Mouse (Mus musculus): ENCODE results near the gene Nmnat2. TPM values are rescaled to one million over a fixed set of nuclear protein-coding genes. Genes with fewer than 3 reads are reported as not detected.
A peak's percentile ranks its signal among the peaks of the same experiment; 100 is the strongest.

Nmnat2 gene
- polyA plus RNA-seq, 1 experiment from 2014 or later: 70.6 TPM

GRCm38 (mm10) chr1:153136647-153137046 is 181.9 kb downstream of the Nmnat2 start:
- Histone ChIP-seq H3K27me3 (replicated peaks; ENCODE audit: control insufficient read depth, insufficient read depth, low read length) (no peaks in the 10 kb centered on the region), H3K4me3 (ENCODE audit: low read depth, low read length) (no peak overlapping the region), H3K4me1 (ENCODE audit: control insufficient read depth, insufficient read depth, low read length) (no peaks in the 10 kb centered on the region), H3K36me3 (ENCODE audit: control insufficient read depth, insufficient read depth, low read length) (no peaks in the 10 kb centered on the region), H3K27ac (ENCODE audit: low read depth, low read length) (no peak overlapping the region), H3K4me2 (ENCODE audit: low read length) (no peak overlapping the region), H3K9ac (ENCODE audit: low read length) (no peak overlapping the region), H3K9me3 (replicated peaks; ENCODE audit: control insufficient read depth, low read length) (no peaks in the 10 kb centered on the region)
- 86% methylated on average over 13 of the region's 13 CpGs for WGBS
- DNase-seq (ENCODE audit: low spot score) (no peak), ATAC-seq (no peak)

GRCm38 (mm10) chr1:153138486-153138885 is 183.7 kb downstream of the Nmnat2 start:
- Histone ChIP-seq H3K27me3 (replicated peaks; ENCODE audit: control insufficient read depth, insufficient read depth, low read length) (no peaks in the 10 kb centered on the region), H3K27ac (ENCODE audit: low read depth, low read length) (no peak overlapping the region), H3K4me1 (ENCODE audit: control insufficient read depth, insufficient read depth, low read length) (no peaks in the 10 kb centered on the region), H3K36me3 (ENCODE audit: control insufficient read depth, insufficient read depth, low read length) (no peaks in the 10 kb centered on the region), H3K4me3 (ENCODE audit: low read depth, low read length) (no peak overlapping the region), H3K4me2 (ENCODE audit: low read length) (no peak overlapping the region), H3K9ac (ENCODE audit: low read length) (no peak overlapping the region), H3K9me3 (replicated peaks; ENCODE audit: control insufficient read depth, low read length) (no peaks in the 10 kb centered on the region)
- 68% methylated on average over 5 of the region's 5 CpGs for WGBS
- DNase-seq (ENCODE audit: low spot score) (peak; percentile 45), ATAC-seq (peak; percentile 74; the same call in 1 of the 2 replicates)

DNA sequence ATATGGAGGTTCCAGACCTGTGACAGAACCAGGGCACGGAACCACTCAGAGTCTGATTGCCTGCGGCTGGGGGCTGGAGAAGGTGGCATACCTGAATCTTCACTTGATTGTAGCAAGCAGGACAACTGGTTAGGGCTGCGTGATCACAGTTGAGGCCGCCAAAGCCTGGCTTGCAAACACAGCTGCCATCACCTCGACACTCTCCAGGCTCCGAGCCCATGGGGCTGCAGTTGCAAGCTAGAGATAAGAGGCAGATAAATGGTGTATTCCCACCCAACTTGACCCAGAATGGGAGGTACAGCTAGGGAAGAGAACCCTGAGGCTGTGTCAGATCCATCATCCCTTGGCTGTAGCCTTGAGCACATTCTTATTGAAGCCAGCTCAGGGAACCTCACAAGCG is 184.8 kb downstream of the Nmnat2 start:
- H3K4me2 ChIP-seq (ENCODE audit: low read length): no peak overlapping the region
- no peaks in the 10 kb centered on the region for H3K4me1 ChIP-seq (ENCODE audit: control insufficient read depth, insufficient read depth, low read length)
- no peak overlapping the region for H3K27ac ChIP-seq (ENCODE audit: low read depth, low read length)
- DNase-seq (ENCODE audit: low spot score) (no peak), ATAC-seq (no peak)
- H3K4me3 ChIP-seq (ENCODE audit: low read depth, low read length): no peak overlapping the region
- H3K9me3 ChIP-seq (replicated peaks; ENCODE audit: control insufficient read depth, low read length): no peaks in the 10 kb centered on the region
- H3K36me3 ChIP-seq (ENCODE audit: control insufficient read depth, insufficient read depth, low read length): no peaks in the 10 kb centered on the region
- no peaks in the 10 kb centered on the region for H3K27me3 ChIP-seq (replicated peaks; ENCODE audit: control insufficient read depth, insufficient read depth, low read length)
- H3K9ac ChIP-seq (ENCODE audit: low read length): no peak overlapping the region
- WGBS: 90% methylated on average over 7 of the region's 7 CpGs

DNA sequence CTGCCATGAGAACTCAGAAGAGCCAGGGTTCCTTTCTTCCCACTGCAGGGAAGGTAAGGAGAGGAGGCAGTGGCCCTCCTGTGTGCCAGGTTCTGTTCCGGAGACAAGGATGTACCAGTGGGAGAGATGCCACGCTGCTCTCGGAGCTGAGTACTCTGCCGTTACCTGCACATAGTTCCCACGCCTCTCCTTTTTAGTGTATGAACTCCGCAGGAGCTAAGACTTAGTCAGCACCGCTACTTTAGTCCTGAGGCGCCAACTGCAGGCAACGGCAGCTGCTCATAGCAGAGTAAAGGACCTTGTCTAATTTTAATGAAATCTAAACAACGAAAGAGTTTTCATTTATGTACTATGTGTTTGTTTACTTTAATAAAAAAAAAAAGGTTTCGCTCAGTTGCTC is 185.5 kb downstream of the Nmnat2 start:
- Histone ChIP-seq H3K36me3 (ENCODE audit: control insufficient read depth, insufficient read depth, low read length) (no peaks in the 10 kb centered on the region), H3K4me2 (ENCODE audit: low read length) (no peak overlapping the region), H3K27me3 (replicated peaks; ENCODE audit: control insufficient read depth, insufficient read depth, low read length) (no peaks in the 10 kb centered on the region), H3K27ac (ENCODE audit: low read depth, low read length) (no peak overlapping the region), H3K4me1 (ENCODE audit: control insufficient read depth, insufficient read depth, low read length) (no peaks in the 10 kb centered on the region), H3K9me3 (replicated peaks; ENCODE audit: control insufficient read depth, low read length) (no peaks in the 10 kb centered on the region), H3K9ac (ENCODE audit: low read length) (no peak overlapping the region), H3K4me3 (ENCODE audit: low read depth, low read length) (no peak overlapping the region)
- ATAC-seq: no peak
- no peak for DNase-seq (ENCODE audit: low spot score)
- WGBS: 82% methylated on average over 11 of the region's 11 CpGs

GRCm38 (mm10) chr1:153140747-153141228 is 186.0 kb downstream of the Nmnat2 start:
- DNase-seq (ENCODE audit: low spot score) (no peak), ATAC-seq (no peak)
- no peak overlapping the region for H3K27ac ChIP-seq (ENCODE audit: low read depth, low read length)
- no peak overlapping the region for H3K4me3 ChIP-seq (ENCODE audit: low read depth, low read length)
- H3K4me1 ChIP-seq (ENCODE audit: control insufficient read depth, insufficient read depth, low read length): no peaks in the 10 kb centered on the region
- no peaks in the 10 kb centered on the region for H3K36me3 ChIP-seq (ENCODE audit: control insufficient read depth, insufficient read depth, low read length)
- H3K27me3 ChIP-seq (replicated peaks; ENCODE audit: control insufficient read depth, insufficient read depth, low read length): no peaks in the 10 kb centered on the region
- no peaks in the 10 kb centered on the region for H3K9me3 ChIP-seq (replicated peaks; ENCODE audit: control insufficient read depth, low read length)
- no peak overlapping the region for H3K4me2 ChIP-seq (ENCODE audit: low read length)
- WGBS: 41% methylated on average over 8 of the region's 8 CpGs
- no peak overlapping the region for H3K9ac ChIP-seq (ENCODE audit: low read length)

- Histone ChIP-seq H3K27me3 (replicated peaks; ENCODE audit: control insufficient read depth, insufficient read depth, low read length) (no peaks in the 10 kb centered on the region), H3K9ac (ENCODE audit: low read length) (no peak overlapping the region), H3K4me2 (ENCODE audit: low read length) (no peak overlapping the region), H3K4me1 (ENCODE audit: control insufficient read depth, insufficient read depth, low read length) (no peaks in the 10 kb centered on the region), H3K4me3 (ENCODE audit: low read depth, low read length) (no peak overlapping the region), H3K9me3 (replicated peaks; ENCODE audit: control insufficient read depth, low read length) (no peaks in the 10 kb centered on the region), H3K36me3 (ENCODE audit: control insufficient read depth, insufficient read depth, low read length) (no peaks in the 10 kb centered on the region), H3K27ac (ENCODE audit: low read depth, low read length) (no peak overlapping the region)
- DNase-seq (ENCODE audit: low spot score) (no peak), ATAC-seq (no peak)
- WGBS: 91% methylated on average over 11 of the region's 11 CpGs
Observed at GRCm38 (mm10) chr1:153144021-153144420, 189.2 kb downstream of the Nmnat2 start.

DNA sequence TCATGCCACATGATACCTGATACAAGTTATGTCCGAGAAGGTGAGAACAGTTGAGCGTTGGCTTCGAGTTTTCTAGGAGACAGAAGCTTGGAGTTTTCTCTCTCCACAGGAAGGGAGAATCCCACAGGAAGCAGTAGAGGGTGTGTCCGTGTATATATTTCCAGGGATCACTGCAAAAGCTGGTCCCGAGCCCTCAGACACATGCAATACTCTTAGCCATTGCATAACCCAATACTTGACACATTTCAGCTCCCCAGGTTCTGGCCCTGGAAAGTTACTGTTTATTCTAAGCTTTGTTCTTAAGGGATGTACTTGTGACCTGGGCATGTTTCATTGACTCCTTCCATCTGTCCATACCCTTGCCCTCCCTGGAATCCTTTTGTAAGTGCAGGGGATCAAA is 191.0 kb downstream of the Nmnat2 start:
- Histone ChIP-seq H3K9ac (ENCODE audit: low read length) (no peak overlapping the region), H3K4me1 (ENCODE audit: control insufficient read depth, insufficient read depth, low read length) (no peaks in the 10 kb centered on the region), H3K27me3 (replicated peaks; ENCODE audit: control insufficient read depth, insufficient read depth, low read length) (no peaks in the 10 kb centered on the region), H3K36me3 (ENCODE audit: control insufficient read depth, insufficient read depth, low read length) (no peaks in the 10 kb centered on the region), H3K27ac (ENCODE audit: low read depth, low read length) (no peak overlapping the region), H3K4me2 (ENCODE audit: low read length) (no peak overlapping the region), H3K9me3 (replicated peaks; ENCODE audit: control insufficient read depth, low read length) (no peaks in the 10 kb centered on the region), H3K4me3 (ENCODE audit: low read depth, low read length) (no peak overlapping the region)
- ATAC-seq: no peak
- WGBS: 92% methylated on average over 5 of the region's 5 CpGs
- no peak for DNase-seq (ENCODE audit: low spot score)

DNA sequence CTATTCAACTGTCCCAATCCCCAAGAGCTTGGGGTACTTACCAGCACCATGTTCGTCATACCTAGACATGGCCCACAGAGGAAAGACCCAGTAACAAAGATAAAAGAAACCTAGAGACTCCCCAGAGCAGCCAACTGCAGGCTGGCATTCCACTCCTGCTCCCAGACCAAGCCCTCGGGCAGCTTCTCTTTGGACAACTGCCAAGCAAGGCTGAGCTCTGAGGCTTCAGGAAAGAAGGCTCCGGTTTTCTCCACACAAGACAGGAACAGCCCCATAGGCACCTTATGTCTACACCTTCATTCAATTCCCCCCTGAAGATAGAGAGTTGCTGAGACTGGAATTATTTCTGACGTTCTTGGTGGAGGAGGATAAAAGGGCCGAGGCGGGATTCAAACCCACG is 197.8 kb downstream of the Nmnat2 start:
- ATAC-seq (no peak), DNase-seq (ENCODE audit: low spot score) (peak; percentile 38)
- no peak overlapping the region for H3K4me3 ChIP-seq (ENCODE audit: low read depth, low read length)
- no peaks in the 10 kb centered on the region for H3K9me3 ChIP-seq (replicated peaks; ENCODE audit: control insufficient read depth, low read length)
- H3K9ac ChIP-seq (ENCODE audit: low read length): no peak overlapping the region
- H3K36me3 ChIP-seq (ENCODE audit: control insufficient read depth, insufficient read depth, low read length): no peaks in the 10 kb centered on the region
- no peak overlapping the region for H3K27ac ChIP-seq (ENCODE audit: low read depth, low read length)
- no peaks in the 10 kb centered on the region for H3K27me3 ChIP-seq (replicated peaks; ENCODE audit: control insufficient read depth, insufficient read depth, low read length)
- peaks cover 2% of the 10 kb centered on the region; the same call in 1 of the 2 replicates for H3K4me1 ChIP-seq (ENCODE audit: control insufficient read depth, insufficient read depth, low read length)
- 59% methylated on average over 7 of the region's 7 CpGs for WGBS
- no peak overlapping the region for H3K4me2 ChIP-seq (ENCODE audit: low read length)

DNA sequence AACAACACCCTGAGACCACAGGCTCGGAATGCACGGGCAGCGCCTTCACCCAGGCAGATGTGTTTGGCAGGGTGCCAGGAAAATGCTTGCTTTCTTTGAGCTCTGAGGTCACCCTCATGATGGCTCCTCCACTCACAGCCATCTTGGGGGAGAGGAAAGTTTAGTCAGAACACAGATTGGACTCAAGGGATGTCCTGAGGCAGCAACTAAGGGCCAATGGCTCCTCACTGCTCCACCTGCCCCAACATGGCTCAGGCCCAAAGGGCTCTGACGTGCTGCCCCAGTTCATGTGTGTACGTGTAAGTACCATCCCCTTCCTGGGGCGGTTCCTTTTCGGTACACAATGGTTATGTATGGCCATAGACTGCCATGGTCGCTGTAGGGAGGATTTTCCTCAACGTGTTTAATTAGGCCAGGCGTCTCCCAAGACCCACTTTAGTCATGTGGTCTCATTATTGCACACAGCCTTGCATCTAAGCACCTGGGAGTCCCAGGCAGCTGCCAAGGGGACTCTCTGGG is 198.9 kb downstream of the Nmnat2 start:
- ATAC-seq: 0 out of 2 replicates have a peak, but pooled peaks have one; percentile 29
- WGBS: 39% methylated on average over 10 of the region's 10 CpGs

More for the DNA sequence above, 198.9 kb downstream of the Nmnat2 start:
- Histone ChIP-seq H3K9me3 (replicated peaks; ENCODE audit: control insufficient read depth, low read length) (no peaks in the 10 kb centered on the region), H3K4me3 (ENCODE audit: low read depth, low read length) (no peak overlapping the region), H3K27me3 (replicated peaks; ENCODE audit: control insufficient read depth, insufficient read depth, low read length) (no peaks in the 10 kb centered on the region), H3K27ac (ENCODE audit: low read depth, low read length) (no peak overlapping the region), H3K4me2 (ENCODE audit: low read length) (no peak overlapping the region), H3K4me1 (ENCODE audit: control insufficient read depth, insufficient read depth, low read length) (peaks cover 2% of the 10 kb centered on the region; the same call in 1 of the 2 replicates), H3K9ac (ENCODE audit: low read length) (no peak overlapping the region), H3K36me3 (ENCODE audit: control insufficient read depth, insufficient read depth, low read length) (no peaks in the 10 kb centered on the region)
- DNase-seq (ENCODE audit: low spot score): peak; percentile 46

Data from forebrain, embryonic 14.5 days (tissue).